Mouse (Mus musculus): ENCODE measurements around the gene Hpcal1. TPM values are rescaled to one million over a fixed set of nuclear protein-coding genes. Genes with fewer than 3 reads are reported as not detected.
"Not testable (repeated sequence)": the region's sequence is repeated elsewhere in the genome, so short reads cannot be mapped to it uniquely, and the experiment has no call there.

Hpcal1 gene
- polyA plus RNA-seq, 1 experiment from 2014 or later: 92.6 TPM

DNA sequence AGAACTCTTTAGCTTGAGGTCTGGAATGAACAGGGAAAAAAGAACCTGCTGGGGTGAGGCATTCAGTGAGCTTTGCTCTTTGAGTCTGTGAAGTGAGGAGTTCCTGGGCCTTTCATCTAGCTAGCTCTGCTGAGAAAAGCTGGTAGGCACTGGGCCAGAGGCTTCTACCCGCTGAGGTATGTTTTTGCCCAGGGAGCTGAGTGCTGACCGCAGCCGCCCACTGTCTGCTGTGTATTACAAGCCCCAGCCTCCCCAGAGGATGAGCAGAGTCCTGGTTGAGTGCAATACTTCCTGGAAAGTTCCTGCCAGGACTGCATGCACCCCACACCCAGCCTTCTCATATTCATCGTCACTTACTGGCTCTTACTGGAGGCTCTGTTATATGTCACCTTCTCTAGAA lies 59.8 kb downstream of the Hpcal1 start:
- peaks cover 53% of the 10 kb centered on the region for H3K4me1 ChIP-seq
- WGBS: 55% methylated on average over 4 of the region's 4 CpGs

GRCm38 (mm10) chr12:17752828-17753227 lies 62.2 kb downstream of the Hpcal1 start:
- peak overlapping the region; percentile 63 for H3K27ac ChIP-seq
- peak; percentile 76 for ATAC-seq (replicated peaks)
- no peak overlapping the region for H3K9ac ChIP-seq
- H3K4me1 ChIP-seq: peaks cover 31% of the 10 kb centered on the region
- H3K36me3 ChIP-seq (replicated peaks): no peaks in the 10 kb centered on the region
- no peaks in the 10 kb centered on the region for H3K27me3 ChIP-seq (replicated peaks)
- no peak overlapping the region for H3K4me3 ChIP-seq
- H3K4me2 ChIP-seq: no peak overlapping the region
- WGBS: 6% methylated on average over 5 of the region's 5 CpGs
- H3K9me3 ChIP-seq: no peaks in the 10 kb centered on the region

More for the DNA sequence above, 59.8 kb downstream of the Hpcal1 start:
- Histone ChIP-seq H3K9ac (no peak overlapping the region), H3K9me3 (no peaks in the 10 kb centered on the region), H3K27me3 (replicated peaks) (no peaks in the 10 kb centered on the region), H3K27ac (no peak overlapping the region; the same call in 1 of the 2 replicates), H3K36me3 (replicated peaks) (no peaks in the 10 kb centered on the region), H3K4me2 (no peak overlapping the region), H3K4me3 (no peak overlapping the region)
- no peak for ATAC-seq (replicated peaks)

GRCm38 (mm10) chr12:17754771-17755170 lies 64.1 kb downstream of the Hpcal1 start:
- Histone ChIP-seq H3K36me3 (replicated peaks) (no peaks in the 10 kb centered on the region), H3K9me3 (no peaks in the 10 kb centered on the region), H3K4me1 (peaks cover 22% of the 10 kb centered on the region), H3K27me3 (replicated peaks) (no peaks in the 10 kb centered on the region), H3K4me2 (no peak overlapping the region), H3K27ac (no peak overlapping the region), H3K9ac (no peak overlapping the region), H3K4me3 (no peak overlapping the region)
- ATAC-seq (replicated peaks): no peak
- 91% methylated on average over 1 of the region's 1 CpGs for WGBS

GRCm38 (mm10) chr12:17756891-17757290 lies 66.2 kb downstream of the Hpcal1 start:
- WGBS: 86% methylated on average over 4 of the region's 4 CpGs
- Histone ChIP-seq H3K36me3 (replicated peaks) (no peaks in the 10 kb centered on the region), H3K4me3 (no peak overlapping the region), H3K9me3 (no peaks in the 10 kb centered on the region), H3K9ac (no peak overlapping the region), H3K4me2 (no peak overlapping the region), H3K4me1 (peaks cover 11% of the 10 kb centered on the region), H3K27me3 (replicated peaks) (no peaks in the 10 kb centered on the region), H3K27ac (no peak overlapping the region)
- no peak for ATAC-seq (replicated peaks)

DNA sequence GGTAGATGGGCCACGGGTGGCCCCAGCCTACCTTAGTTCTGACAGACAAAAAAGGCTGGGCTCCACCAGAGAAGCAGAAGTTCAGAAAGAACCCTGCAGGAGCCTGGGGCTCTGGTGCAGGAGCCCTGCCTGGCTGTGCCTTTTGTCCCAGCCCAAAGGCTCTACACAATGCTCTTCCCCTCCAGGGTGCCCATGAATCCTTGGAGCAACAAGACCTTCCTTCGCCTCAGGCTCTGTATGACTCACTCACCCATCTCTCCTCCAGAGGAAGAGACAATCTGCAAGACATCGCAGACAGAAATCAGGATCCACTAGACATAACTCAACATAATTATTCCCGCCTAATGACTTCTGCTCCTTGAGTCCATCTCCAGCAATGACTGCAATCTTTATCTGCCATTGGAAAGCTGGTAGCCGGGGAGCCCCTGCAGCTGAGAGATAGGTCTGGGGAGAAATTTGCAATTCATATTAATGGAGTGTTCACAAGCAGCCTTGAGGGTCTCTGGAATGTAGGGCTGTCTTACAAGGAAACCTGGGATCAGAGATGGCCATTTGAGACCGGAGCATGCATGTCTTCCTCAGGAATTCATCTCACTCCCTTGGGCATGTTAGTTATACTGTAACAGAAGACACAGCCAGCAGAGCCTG lies 71.8 kb downstream of the Hpcal1 start:
- Histone ChIP-seq H3K4me2 (no peak overlapping the region), H3K4me3 (no peak overlapping the region), H3K36me3 (replicated peaks) (no peaks in the 10 kb centered on the region), H3K9ac (no peak overlapping the region), H3K4me1 (peaks cover 12% of the 10 kb centered on the region), H3K27me3 (replicated peaks) (no peaks in the 10 kb centered on the region), H3K27ac (peak overlapping the region; percentile 46; the same call in 1 of the 2 replicates), H3K9me3 (no peaks in the 10 kb centered on the region)
- WGBS: 30% methylated on average over 6 of the region's 6 CpGs
- ATAC-seq (replicated peaks): no peak; the same call in 1 of the 2 replicates

DNA sequence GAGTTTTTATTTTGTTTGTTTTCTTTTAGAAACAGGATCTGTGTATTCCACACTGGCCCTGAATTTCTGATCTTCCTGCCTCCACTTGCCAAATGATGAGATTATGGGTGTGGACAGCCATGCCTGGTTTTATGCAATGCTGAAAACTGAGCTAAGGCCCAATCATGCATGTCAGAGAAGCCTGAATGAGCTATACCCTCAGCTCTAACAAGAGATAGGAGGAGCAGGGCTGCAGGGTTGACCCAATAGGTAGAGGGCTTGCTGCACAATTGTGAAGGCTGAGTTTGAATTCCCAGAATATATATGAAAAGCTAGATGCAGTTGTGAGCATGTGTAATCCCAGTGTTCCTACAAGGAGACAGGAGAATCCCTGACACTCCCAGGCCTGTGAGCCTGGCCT lies 72.4 kb downstream of the Hpcal1 start:
- Histone ChIP-seq H3K4me2 (no peak overlapping the region), H3K4me3 (no peak overlapping the region), H3K27ac (no peak overlapping the region), H3K4me1 (peaks cover 12% of the 10 kb centered on the region), H3K9ac (no peak overlapping the region), H3K9me3 (no peaks in the 10 kb centered on the region), H3K36me3 (replicated peaks) (no peaks in the 10 kb centered on the region), H3K27me3 (replicated peaks) (no peaks in the 10 kb centered on the region)
- no peak for ATAC-seq (replicated peaks)

- no peaks in the 10 kb centered on the region for H3K36me3 ChIP-seq (replicated peaks)
- WGBS: 80% methylated on average over 3 of the region's 3 CpGs
- H3K27me3 ChIP-seq (replicated peaks): no peaks in the 10 kb centered on the region
- no peak overlapping the region for H3K27ac ChIP-seq
- no peaks in the 10 kb centered on the region for H3K9me3 ChIP-seq
- no peak overlapping the region for H3K9ac ChIP-seq
- no peak for ATAC-seq (replicated peaks)
- peaks cover 12% of the 10 kb centered on the region for H3K4me1 ChIP-seq
- no peak overlapping the region for H3K4me3 ChIP-seq
- no peak overlapping the region for H3K4me2 ChIP-seq
Observed at GRCm38 (mm10) chr12:17764005-17764404, 73.3 kb downstream of the Hpcal1 start.

DNA sequence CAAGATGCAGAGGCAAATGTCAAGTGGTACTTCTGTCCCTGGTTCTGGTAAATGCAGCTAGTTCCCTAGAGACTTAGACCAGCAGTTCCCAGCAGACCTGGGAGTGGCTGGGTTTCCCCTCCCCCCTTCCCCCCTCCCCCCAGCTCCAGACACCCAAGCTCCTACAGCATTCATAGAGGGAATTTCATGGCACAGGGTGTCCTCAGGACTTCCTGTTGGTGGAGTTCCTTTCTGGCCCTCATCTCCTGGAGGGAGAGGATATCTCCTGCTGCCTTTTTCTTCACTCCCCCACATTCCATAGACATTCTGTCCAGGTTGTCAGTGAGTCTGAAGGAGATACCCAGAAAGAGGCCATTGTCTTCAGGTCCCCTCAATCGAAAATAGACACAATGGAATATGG lies 76.9 kb downstream of the Hpcal1 start:
- H3K27ac ChIP-seq; H3K36me3 ChIP-seq (replicated peaks); H3K9ac ChIP-seq; H3K9me3 ChIP-seq; H3K4me3 ChIP-seq; H3K4me2 ChIP-seq; H3K27me3 ChIP-seq (replicated peaks); H3K4me1 ChIP-seq; ATAC-seq (replicated peaks): not testable (repeated sequence)
- WGBS: 79% methylated on average over 1 of the region's 1 CpGs

- Histone ChIP-seq H3K4me2 (no peak overlapping the region), H3K4me1 (no peaks in the 10 kb centered on the region), H3K9me3 (no peaks in the 10 kb centered on the region), H3K36me3 (replicated peaks) (no peaks in the 10 kb centered on the region), H3K9ac (no peak overlapping the region), H3K4me3 (no peak overlapping the region), H3K27me3 (replicated peaks) (no peaks in the 10 kb centered on the region), H3K27ac (no peak overlapping the region)
- ATAC-seq (replicated peaks): no peak
- 68% methylated on average over 2 of the region's 2 CpGs for WGBS
Observed at GRCm38 (mm10) chr12:17769476-17770172, 79.0 kb downstream of the Hpcal1 start.

- H3K27ac ChIP-seq: no peak overlapping the region
- no peaks in the 10 kb centered on the region for H3K36me3 ChIP-seq (replicated peaks)
- 36% methylated on average over 2 of the region's 2 CpGs for WGBS
- H3K4me1 ChIP-seq: no peaks in the 10 kb centered on the region
- no peak overlapping the region for H3K4me2 ChIP-seq
- H3K4me3 ChIP-seq: no peak overlapping the region
- no peaks in the 10 kb centered on the region for H3K9me3 ChIP-seq
- H3K9ac ChIP-seq: no peak overlapping the region
- no peaks in the 10 kb centered on the region for H3K27me3 ChIP-seq (replicated peaks)
- 0 out of 2 replicates have a peak, but pooled peaks have one; percentile 30 for ATAC-seq (replicated peaks)
Observed at GRCm38 (mm10) chr12:17770538-17770937, 79.9 kb downstream of the Hpcal1 start.

DNA sequence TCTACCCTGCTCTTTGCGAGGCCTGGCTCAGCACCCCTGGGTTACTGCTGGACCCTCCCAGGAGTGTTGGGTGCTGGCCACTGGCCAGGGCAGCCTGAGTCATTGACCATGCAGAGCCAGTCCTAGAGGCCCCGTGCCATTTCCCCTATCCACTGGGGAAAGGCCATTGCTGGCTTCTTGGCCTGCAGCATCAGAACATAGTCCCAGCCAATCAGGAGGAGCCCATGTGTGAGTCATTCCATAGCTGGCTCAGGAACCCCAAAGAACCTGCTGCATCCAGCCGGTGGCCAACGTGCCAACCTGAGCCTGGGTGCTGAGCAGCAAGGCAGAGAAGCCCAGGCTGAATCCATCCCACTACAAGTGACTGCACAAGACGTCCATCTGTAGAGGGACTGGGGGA lies 83.1 kb downstream of the Hpcal1 start:
- not testable (repeated sequence) for H3K9ac ChIP-seq; H3K4me1 ChIP-seq; H3K27me3 ChIP-seq (replicated peaks); H3K36me3 ChIP-seq (replicated peaks); H3K27ac ChIP-seq; H3K4me3 ChIP-seq; H3K4me2 ChIP-seq; ATAC-seq (replicated peaks); H3K9me3 ChIP-seq
- 89% methylated on average over 5 of the region's 5 CpGs for WGBS

GRCm38 (mm10) chr12:17774842-17775241 lies 84.2 kb downstream of the Hpcal1 start:
- H3K4me1 ChIP-seq; H3K36me3 ChIP-seq (replicated peaks); H3K27me3 ChIP-seq (replicated peaks); H3K9me3 ChIP-seq; H3K4me3 ChIP-seq; H3K9ac ChIP-seq; H3K4me2 ChIP-seq; H3K27ac ChIP-seq; ATAC-seq (replicated peaks): not testable (repeated sequence)
- 74% methylated on average over 3 of the region's 3 CpGs for WGBS

DNA sequence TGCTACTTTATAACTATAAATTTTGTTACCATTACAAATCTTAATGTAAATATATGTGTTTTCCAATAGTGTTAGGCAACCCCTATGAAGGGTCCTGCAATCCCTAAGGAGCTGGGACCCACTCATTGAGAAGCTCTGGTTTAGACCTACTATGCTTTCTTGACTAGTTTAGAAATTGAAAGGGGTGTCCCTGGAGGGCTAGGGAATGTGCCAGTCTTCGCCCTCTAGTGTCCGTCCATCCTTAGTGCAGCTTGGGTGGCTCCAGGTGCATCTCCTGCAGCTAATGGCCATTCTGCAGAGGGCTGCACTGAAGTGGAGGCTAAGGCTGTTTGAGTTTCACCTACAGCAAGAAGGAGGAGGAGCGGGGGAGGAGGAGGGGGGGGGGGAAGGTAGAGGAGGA lies 87.7 kb downstream of the Hpcal1 start:
- H3K36me3 ChIP-seq (replicated peaks): no peaks in the 10 kb centered on the region
- H3K27me3 ChIP-seq (replicated peaks): no peaks in the 10 kb centered on the region
- no peak overlapping the region for H3K9ac ChIP-seq
- H3K4me3 ChIP-seq: no peak overlapping the region
- H3K4me1 ChIP-seq: peaks cover 7% of the 10 kb centered on the region
- H3K9me3 ChIP-seq: no peaks in the 10 kb centered on the region
- 15% methylated on average over 3 of the region's 3 CpGs for WGBS
- no peak overlapping the region for H3K27ac ChIP-seq
- no peak overlapping the region for H3K4me2 ChIP-seq
- ATAC-seq (replicated peaks): peak; percentile 48; the same call in 1 of the 2 replicates

Data from midbrain, embryonic 15.5 days (tissue).